Mouse (Mus musculus): Measurements from ENCODE around the gene Wwp2. TPM values are rescaled to one million over a fixed set of nuclear protein-coding genes. Genes with fewer than 3 reads are reported as not detected.

Wwp2 gene
- 8.3 TPM for polyA plus RNA-seq (2015; fragmentation: Illumina TruSeq; extraction: RNeasy Lipid Tissue Mini Kit (QIAGEN cat#74804); ENCODE audit: insufficient read depth, low read depth, low replicate concordance)

GRCm38 (mm10) chr8:107435962-107436831, at the start of gene Wwp2:
Wwp2 (plus strand) TSS chr8:107436365.

GRCm38 (mm10) chr8:107403038-107403781, 33.0 kb upstream of the Wwp2 start, which contains the start of gene Nqo1:
Nqo1 (minus strand) TSS chr8:107403206.

GRCm38 (mm10) chr8:107424597-107425229, 11.5 kb upstream of the Wwp2 start, which contains the start of gene Nob1:
Nob1 (minus strand) TSS chr8:107425051.

GRCm38 (mm10) chr8:107587995-107588780, 152.0 kb downstream of the Wwp2 start, which contains the start of gene Psmd7:
Psmd7 (minus strand) TSS chr8:107588464.

Other genes with a start within 250 kb of the Wwp2 start
- 10.7 TPM for gene Nfat5, start 142.9 kb upstream of the Wwp2 start, polyA plus RNA-seq (2015; fragmentation: Illumina TruSeq; extraction: RNeasy Lipid Tissue Mini Kit (QIAGEN cat#74804); ENCODE audit: insufficient read depth, low read depth, low replicate concordance)
- 1.6 TPM for gene Nqo1, start 33.2 kb upstream of the Wwp2 start, polyA plus RNA-seq (2015; fragmentation: Illumina TruSeq; extraction: RNeasy Lipid Tissue Mini Kit (QIAGEN cat#74804); ENCODE audit: insufficient read depth, low read depth, low replicate concordance)
- 11.0 TPM for gene Nob1, start 11.3 kb upstream of the Wwp2 start, polyA plus RNA-seq (2015; fragmentation: Illumina TruSeq; extraction: RNeasy Lipid Tissue Mini Kit (QIAGEN cat#74804); ENCODE audit: insufficient read depth, low read depth, low replicate concordance)
- 22.2 TPM for gene Psmd7, start 152.1 kb downstream of the Wwp2 start, polyA plus RNA-seq (2015; fragmentation: Illumina TruSeq; extraction: RNeasy Lipid Tissue Mini Kit (QIAGEN cat#74804); ENCODE audit: insufficient read depth, low read depth, low replicate concordance)